In the genomic region with DNA sequence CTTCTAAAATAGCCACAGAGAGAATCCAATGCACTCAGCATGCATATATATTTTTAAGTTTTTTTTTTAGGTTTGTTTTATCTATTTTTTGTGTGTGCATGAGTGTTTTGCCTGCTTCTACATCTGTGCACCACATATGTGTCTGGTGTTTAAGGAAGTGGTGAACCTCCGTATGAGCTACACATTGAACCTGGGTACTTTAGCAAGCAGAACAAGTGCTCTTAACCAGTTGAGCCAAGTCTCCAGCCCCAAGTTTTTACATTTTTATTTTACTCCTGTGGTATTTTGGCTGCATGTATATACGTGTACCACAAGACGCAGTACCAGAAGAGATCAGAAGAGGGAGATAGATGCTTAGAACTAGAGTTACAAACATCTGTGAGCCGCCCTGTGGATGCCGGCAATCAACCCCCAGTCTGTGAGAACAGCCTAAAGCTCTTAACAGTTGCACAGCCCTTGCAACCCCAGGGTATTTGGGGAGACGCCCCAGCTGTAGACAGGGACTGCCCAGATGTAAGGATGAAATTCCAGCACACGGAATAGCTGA, we compare ENCODE assay signal across 9 mouse cellular contexts. TPM values are rescaled to one million over a fixed set of nuclear protein-coding genes. Genes with fewer than 3 reads are reported as not detected.
A peak's percentile ranks its signal among the peaks of the same experiment; 100 is the strongest.
DNase-seq lines count a peak whose midpoint lies in the region; ATAC-seq and TF ChIP-seq lines count a peak whose summit lies in the region.
"Had no signal": no experiment of that assay in that cellular context is flagged by ENCODE, and none has a peak within 500 bp of the region (broad histone marks: within the 10 kb centered on the region; RNA-seq: fewer than 3 reads in every experiment).

No protein-coding gene starts in this region.

- H3K4me2 ChIP-seq in CH12.LX (ENCODE audit: insufficient read depth, low read depth, poor library complexity, severe bottlenecking), result peak overlapping the region; percentile 76
- H3K4me2 ChIP-seq in liver, embryonic 11.5 days, result peak overlapping the region; percentile 77

- H3K9me3 ChIP-seq in CH12.LX (replicated peaks; ENCODE audit: low read length), result peaks cover 10% of the 10 kb centered on the region
- peaks cover 4% of the 10 kb centered on the region for H3K9me3 ChIP-seq in hindbrain, embryonic 10.5 days
- H3K9me3 ChIP-seq in liver, embryonic 11.5 days (ENCODE audit: control insufficient read depth, low read length), result no peaks in the 10 kb centered on the region
- H3K9me3 ChIP-seq: limb, embryonic 13.5 days had no signal

- peak; percentile 47 for DNase-seq in adrenal gland, postnatal 14 days
- DNase-seq in adrenal gland, adult 8-10 months, result no peak
- peak; percentile 87 for DNase-seq in CH12.LX (ENCODE audit: extremely low read depth)
- peak; percentile 62 for DNase-seq in embryo, embryonic 11.5 days (ENCODE audit: low read depth, low spot score)
- peak; percentile 37 for DNase-seq in hindbrain, embryonic 10.5 days (ENCODE audit: low spot score)
- no peak for DNase-seq in liver, embryonic 11.5 days (ENCODE audit: low spot score)
- DNase-seq in ovary, postnatal 14 days (ENCODE audit: low spot score), result no peak

- dilution Hi-C loops in CH12.LX (cut with MboI; ENCODE audit: extremely low pct_ligation_motif_present, extremely low pct_unique_long_range_greater_than_20kb, low sequenced_read_pairs), result no loop called here

- no peaks in the 10 kb centered on the region for H3K36me3 ChIP-seq in CH12.LX (replicated peaks in 1 of 2; ENCODE audit: control insufficient read depth in 1 of 2, insufficient read depth in 1 of 2, low read length in 1 of 2)
- H3K36me3 ChIP-seq in hindbrain, embryonic 10.5 days, result no peaks in the 10 kb centered on the region
- H3K36me3 ChIP-seq in liver, embryonic 11.5 days (ENCODE audit: control insufficient read depth, insufficient read depth, low read length), result no peaks in the 10 kb centered on the region
- H3K36me3 ChIP-seq: limb, embryonic 13.5 days had no signal

- TF ChIP-seq EP300 in CH12.LX (IDR thresholded peaks at IDR 0.05; ENCODE audit: low read length), result no peak

- no peak for TF ChIP-seq POLR2A in CH12.LX (IDR thresholded peaks at IDR 0.05; ENCODE audit: low read depth, low read length)

- TF ChIP-seq CTCF in CH12.LX (conservative IDR thresholded peaks at IDR 0.05 in 1 of 2, IDR thresholded peaks at IDR 0.05 in 1 of 2; ENCODE audit: low read depth in 2 of 2, low read length in 2 of 2), result peak; percentile 48 to 90; a peak in 3 of 4 replicates

- in situ Hi-C loops in CH12.LX (cut with MboI; ENCODE audit: low pct_ligation_motif_present, low pct_unique_long_range_greater_than_20kb, low sequenced_read_pairs), result loop anchor here (5.0 to 10.0 kb wide), 2 partner anchors 64 to 193 kb away; a partner anchor contains a TSS

- peak; percentile 59 for ATAC-seq in liver, embryonic 11.5 days (replicated peaks; ENCODE audit: low FRiP score)
- ATAC-seq in neutrophil, adult 5-6 weeks (ENCODE audit: extremely low read depth, insufficient number of reproducible peaks, low FRiP score, poor library complexity, severe bottlenecking), result peak; percentile 76

- peak overlapping the region in 1 of 3 experiments; percentile 57 for H3K4me3 ChIP-seq in CH12.LX (replicated peaks in 1 of 3; ENCODE audit: low read depth in 2 of 3, low read length in 2 of 3, poor library complexity in 1 of 3)
- H3K4me3 ChIP-seq in hindbrain, embryonic 10.5 days, result peak overlapping the region; percentile 40; the same call in 1 of the 2 replicates
- peak overlapping the region; percentile 45; the same call in 1 of the 2 replicates for H3K4me3 ChIP-seq in liver, embryonic 11.5 days (ENCODE audit: low read depth, low read length)

- H3K4me1 ChIP-seq in CH12.LX (ENCODE audit: control insufficient read depth in 1 of 2, insufficient read depth in 2 of 2), result peaks cover 2 to 22% of the 10 kb centered on the region in 2 experiments; a peak in 2 of 4 replicates
- peaks cover 32% of the 10 kb centered on the region for H3K4me1 ChIP-seq in hindbrain, embryonic 10.5 days (replicated peaks)
- peaks cover 12% of the 10 kb centered on the region for H3K4me1 ChIP-seq in liver, embryonic 11.5 days (replicated peaks; ENCODE audit: control insufficient read depth, insufficient read depth, low read length)

- WGBS in hindbrain, embryonic 10.5 days, result 16% methylated on average over 7 of the region's 7 CpGs
- 12% methylated on average over 7 of the region's 7 CpGs for WGBS in liver, embryonic 11.5 days

- peak; percentile 85 for TF ChIP-seq RAD21 in CH12.LX (IDR thresholded peaks at IDR 0.05; ENCODE audit: low read depth, low read length)

- no peaks in the 10 kb centered on the region for H3K79me2 ChIP-seq in CH12.LX (replicated peaks; ENCODE audit: control insufficient read depth, extremely low read depth, insufficient read depth, poor library complexity, severe bottlenecking)

- H3K27me3 ChIP-seq in CH12.LX (replicated peaks), result peaks cover 1% of the 10 kb centered on the region
- peaks cover 20% of the 10 kb centered on the region for H3K27me3 ChIP-seq in hindbrain, embryonic 10.5 days (ENCODE audit: insufficient read depth, poor library complexity, severe bottlenecking)
- no peaks in the 10 kb centered on the region for H3K27me3 ChIP-seq in liver, embryonic 11.5 days (replicated peaks; ENCODE audit: control insufficient read depth, insufficient read depth, low read length)
- H3K27me3 ChIP-seq: limb, embryonic 13.5 days had no signal

- H3K9ac ChIP-seq in CH12.LX (ENCODE audit: insufficient read depth, low read depth), result peak overlapping the region; percentile 38; the same call in 1 of the 2 replicates
- no peak overlapping the region for H3K9ac ChIP-seq in liver, embryonic 11.5 days (ENCODE audit: low read depth, low read length)
- H3K9ac ChIP-seq: limb, embryonic 13.5 days had no signal

- H3K27ac ChIP-seq in CH12.LX (ENCODE audit: insufficient read depth, low read depth), result no peak overlapping the region
- no peak overlapping the region for H3K27ac ChIP-seq in hindbrain, embryonic 10.5 days
- H3K27ac ChIP-seq in liver, embryonic 11.5 days (ENCODE audit: low read depth, low read length), result peak overlapping the region; percentile 83
- H3K27ac ChIP-seq: limb, embryonic 13.5 days had no signal

TF ChIP-seq in CH12.LX, 34 proteins besides CTCF, POLR2A, EP300 and RAD21 (continues in another document):
- TF ChIP-seq HCFC1 (IDR thresholded peaks at IDR 0.05; ENCODE audit: low read depth, low read length) (0 out of 2 replicates have a peak, but pooled peaks have one; percentile 12), SIN3A (IDR thresholded peaks at IDR 0.05; ENCODE audit: low read length) (0 out of 2 replicates have a peak, but pooled peaks have one; percentile 14), MXI1 (IDR thresholded peaks at IDR 0.05; ENCODE audit: low read depth, low read length) (peak; percentile 55), IRF4 (IDR thresholded peaks at IDR 0.05; ENCODE audit: low read depth, low read length) (peak; percentile 17; the same call in 1 of the 2 replicates), MYC (IDR thresholded peaks at IDR 0.05; ENCODE audit: low read depth, low read length) (peak; percentile 72), MAX (IDR thresholded peaks at IDR 0.05; ENCODE audit: low read length) (peak; percentile 64; the same call in 1 of the 2 replicates), GABPA (IDR thresholded peaks at IDR 0.05; ENCODE audit: insufficient replicate concordance, low read depth, low read length) (no peak), NRF1 (IDR thresholded peaks at IDR 0.05; ENCODE audit: low read depth, low read length) (no peak), RCOR1 (conservative IDR thresholded peaks at IDR 0.05; ENCODE audit: low read depth, low read length) (no peak), POLR2AphosphoS2 (IDR thresholded peaks at IDR 0.05; ENCODE audit: low read depth, low read length) (no peak), PAX5 (IDR thresholded peaks at IDR 0.05; ENCODE audit: low read length) (no peak), ZC3H11A (IDR thresholded peaks at IDR 0.05; ENCODE audit: low read depth, low read length) (peak; percentile 7)

RNA-seq across cellular contexts. Expression of a gene that starts 17.7 kb away (rescaled TPM):
- total RNA-seq in adrenal gland, postnatal 14 days (2021), result 42.0 and 42.4 TPM in 2 replicates
- 10 to 100 TPM; 50.7 to 62.6 (median 57.4) TPM for total RNA-seq in adrenal gland, adult 8-10 months (2022)
- total RNA-seq in CH12.LX (2012; rRNA removed) (41.7 and 42.8 TPM in 2 replicates), CH12.LX (2014; rRNA removed) (16.2 and 18.4 TPM in 2 replicates)
- 30.0 and 31.2 TPM in 2 replicates for polyA plus RNA-seq in CH12.LX (2012; ENCODE audit: insufficient read length, low read depth)
- polyA plus RNA-seq in hindbrain, embryonic 10.5 days (2016; fragmentation: Nextera tagmentation; extraction: Ambion mirVana), result 46.5 and 50.0 TPM in 2 replicates
- polyA plus RNA-seq in liver, embryonic 11.5 days (2014; fragmentation: Nextera tagmentation; extraction: Ambion mirVana), result 43.8 and 45.1 TPM in 2 replicates
- total RNA-seq in neutrophil, adult 5-6 weeks (2017), result 25.0 and 29.5 TPM in 2 replicates

RNA-seq across cellular contexts. Expression of a gene that starts 26.8 kb away (rescaled TPM):
- total RNA-seq in adrenal gland, postnatal 14 days (2021), result 1.8 and 2.3 TPM in 2 replicates
- total RNA-seq in adrenal gland, adult 8-10 months (2022), result under 1 TPM; 0.27 to 0.75 (median 0.46) TPM
- not detected in 2 replicates for total RNA-seq in CH12.LX (2012; rRNA removed)
- not detected in 2 replicates for total RNA-seq in CH12.LX (2014; rRNA removed)
- not detected in 2 replicates for polyA plus RNA-seq in CH12.LX (2012; ENCODE audit: insufficient read length, low read depth)
- 0.20 and 0.35 TPM in 2 replicates for polyA plus RNA-seq in hindbrain, embryonic 10.5 days (2016; fragmentation: Nextera tagmentation; extraction: Ambion mirVana)
- polyA plus RNA-seq in liver, embryonic 11.5 days (2014; fragmentation: Nextera tagmentation; extraction: Ambion mirVana), result not detected in 2 replicates
- 4.7 and 5.9 TPM in 2 replicates for total RNA-seq in neutrophil, adult 5-6 weeks (2017)

RNA-seq across cellular contexts. Expression of a gene that starts 43.6 kb away (rescaled TPM):
- 45.9 and 46.9 TPM in 2 replicates for total RNA-seq in adrenal gland, postnatal 14 days (2021)
- 10 to 100 TPM; 38.7 to 47.3 (median 40.8) TPM for total RNA-seq in adrenal gland, adult 8-10 months (2022)
- total RNA-seq in CH12.LX (2012; rRNA removed) (13.5 and 14.3 TPM in 2 replicates), CH12.LX (2014; rRNA removed) (10.3 and 10.9 TPM in 2 replicates)
- 7.7 and 9.4 TPM in 2 replicates for polyA plus RNA-seq in CH12.LX (2012; ENCODE audit: insufficient read length, low read depth)
- polyA plus RNA-seq in hindbrain, embryonic 10.5 days (2016; fragmentation: Nextera tagmentation; extraction: Ambion mirVana), result 52.3 and 59.4 TPM in 2 replicates
- polyA plus RNA-seq in liver, embryonic 11.5 days (2014; fragmentation: Nextera tagmentation; extraction: Ambion mirVana), result 57.0 and 61.1 TPM in 2 replicates
- total RNA-seq in neutrophil, adult 5-6 weeks (2017), result 18.3 and 31.7 TPM in 2 replicates

RNA-seq across cellular contexts. Expression of a gene that starts 55.9 kb away (rescaled TPM):
- 22.4 and 22.9 TPM in 2 replicates for total RNA-seq in adrenal gland, postnatal 14 days (2021)
- total RNA-seq in adrenal gland, adult 8-10 months (2022), result 10 to 100 TPM in 2 of 4 experiments, 1 to 10 TPM in 2; 5.7 to 13.4 (median 9.8) TPM
- total RNA-seq in CH12.LX (2012; rRNA removed) (4.1 and 4.8 TPM in 2 replicates), CH12.LX (2014; rRNA removed) (1.2 and 1.7 TPM in 2 replicates)
- 7.2 and 7.6 TPM in 2 replicates for polyA plus RNA-seq in CH12.LX (2012; ENCODE audit: insufficient read length, low read depth)
- polyA plus RNA-seq in hindbrain, embryonic 10.5 days (2016; fragmentation: Nextera tagmentation; extraction: Ambion mirVana), result 3.7 and 6.5 TPM in 2 replicates
- 5.3 and 5.4 TPM in 2 replicates for polyA plus RNA-seq in liver, embryonic 11.5 days (2014; fragmentation: Nextera tagmentation; extraction: Ambion mirVana)
- 1.5 and 2.6 TPM in 2 replicates for total RNA-seq in neutrophil, adult 5-6 weeks (2017)

Comparison
In these comparisons a context has a peak if more than half of its experiments do, and no peak if none do; other contexts are left out.
1. DNase-seq: peak in adrenal gland, postnatal 14 days (single experiment), CH12.LX (single experiment), embryo, embryonic 11.5 days (single experiment) and hindbrain, embryonic 10.5 days (single experiment); none in adrenal gland, adult 8-10 months (single experiment), liver, embryonic 11.5 days (single experiment) and ovary, postnatal 14 days (single experiment).